Mouse (Mus musculus): ENCODE measurements around the gene Tmprss11e. TPM values are rescaled to one million over a fixed set of nuclear protein-coding genes. Genes with fewer than 3 reads are reported as not detected.

Gene Tmprss11e
- total RNA-seq, 2 experiments from 2014 or later: not detected

DNA sequence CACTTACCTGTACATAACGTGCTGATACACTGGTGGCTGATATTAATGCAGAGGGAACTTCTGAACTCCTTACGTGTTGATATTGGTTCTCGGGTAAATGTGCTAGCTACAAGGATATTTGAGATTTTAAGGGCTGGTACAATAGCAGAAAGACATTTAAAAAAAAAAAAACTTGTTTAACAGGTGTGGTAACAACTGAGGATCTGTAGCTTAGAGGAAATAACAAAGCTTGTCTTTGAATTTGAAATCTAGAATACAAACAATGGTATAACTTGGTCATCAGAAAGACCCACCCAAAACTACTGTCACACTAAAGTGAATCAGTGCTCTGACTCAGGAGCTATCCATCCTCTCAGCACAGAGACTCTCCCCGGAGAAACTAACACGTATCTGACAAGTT is 69.4 kb downstream of the Tmprss11e start, which contains the start of gene Tmprss11b:
Gene Tmprss11b (minus strand): TSS at position 101 of the 400 bp plus-strand sequence.
- intact Hi-C loops (cut with DNase I): no loop called here
- no peak for DNase-seq (ENCODE audit: low spot score)

Other genes with a start within 250 kb of the Tmprss11e start
- gene Tmprss11g, start 227.2 kb downstream of the Tmprss11e start, total RNA-seq (2021): not detected
- not detected for gene Tmprss11f, start 113.4 kb downstream of the Tmprss11e start, total RNA-seq (2021)
- gene Tmprss11b, start 69.5 kb downstream of the Tmprss11e start, total RNA-seq (2021): not detected
- gene Ythdc1, start 58.4 kb upstream of the Tmprss11e start, total RNA-seq (2021): 10 to 100 TPM; 28.8 to 35.1 TPM
- not detected for gene Ugt2b34, start 161.1 kb upstream of the Tmprss11e start, total RNA-seq (2021)
- gene Ugt2b1, start 180.7 kb upstream of the Tmprss11e start, total RNA-seq (2021): not detected